ENCODE assay signal across 21 mouse cellular contexts in the genomic region with DNA sequence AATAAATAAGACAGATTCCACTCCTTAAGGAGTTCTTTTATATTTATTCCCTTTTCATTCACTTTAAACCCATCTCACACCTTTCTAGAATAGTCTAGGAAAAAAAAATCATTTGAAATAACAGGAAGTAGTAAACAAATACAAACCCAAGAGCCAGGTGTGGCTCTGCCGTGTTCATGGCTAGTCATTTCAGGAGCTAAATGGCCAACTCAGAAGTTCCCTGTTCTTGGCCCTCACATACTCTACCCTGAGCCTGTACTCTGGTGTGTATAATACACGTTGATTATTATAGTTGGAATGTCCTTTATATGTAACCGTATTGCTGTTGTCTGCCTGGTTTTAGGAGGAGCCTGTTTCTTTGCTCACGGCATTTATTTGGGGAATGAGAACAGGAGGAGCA.
"Had no signal": no experiment of that assay in that cellular context is flagged by ENCODE, and none has a peak within 500 bp of the region (broad histone marks: within the 10 kb centered on the region; RNA-seq: fewer than 3 reads in every experiment).

No protein-coding gene starts in this region.

- H3K9ac ChIP-seq: embryonic facial prominence, embryonic 12.5 days; embryonic facial prominence, embryonic 13.5 days; embryonic facial prominence, embryonic 15.5 days; forebrain, embryonic 12.5 days; forebrain, embryonic 13.5 days; forebrain, embryonic 15.5 days; forebrain, postnatal 0 days had no signal

- DNase-seq: embryo, embryonic 11 days; forebrain, postnatal 0 days; gastrocnemius, adult 2 months; gastrocnemius, postnatal 10 days; gastrocnemius, postnatal 14 days; gastrocnemius, postnatal 25 days; gastrocnemius, postnatal 36 days; heart, adult 18-20 months had no signal

- H3K4me2 ChIP-seq: embryonic facial prominence, embryonic 12.5 days; embryonic facial prominence, embryonic 13.5 days; embryonic facial prominence, embryonic 15.5 days; forebrain, embryonic 12.5 days; forebrain, embryonic 13.5 days; forebrain, embryonic 15.5 days; heart, embryonic 11.5 days had no signal

- H3K4me3 ChIP-seq: embryonic facial prominence, embryonic 10.5 days; embryonic facial prominence, embryonic 12.5 days; embryonic facial prominence, embryonic 13.5 days; embryonic facial prominence, embryonic 15.5 days; erythroblast, embryonic 14.5 days; forebrain, embryonic 10.5 days; forebrain, embryonic 12.5 days; forebrain, embryonic 13.5 days; forebrain, embryonic 15.5 days; gastrocnemius, adult 2 months; heart, embryonic 10.5 days had no signal

- H3K9me3 ChIP-seq: embryonic facial prominence, embryonic 10.5 days; embryonic facial prominence, embryonic 12.5 days; embryonic facial prominence, embryonic 13.5 days; embryonic facial prominence, embryonic 15.5 days; forebrain, embryonic 10.5 days; forebrain, embryonic 12.5 days; forebrain, embryonic 13.5 days; forebrain, embryonic 15.5 days; heart, embryonic 10.5 days had no signal

- H3K27ac ChIP-seq: embryonic facial prominence, embryonic 10.5 days; embryonic facial prominence, embryonic 12.5 days; embryonic facial prominence, embryonic 13.5 days; embryonic facial prominence, embryonic 15.5 days; forebrain, embryonic 12.5 days; forebrain, embryonic 13.5 days; forebrain, embryonic 15.5 days; gastrocnemius, adult 2 months; heart, embryonic 10.5 days had no signal

- H3K27me3 ChIP-seq: embryonic facial prominence, embryonic 12.5 days; embryonic facial prominence, embryonic 13.5 days; embryonic facial prominence, embryonic 15.5 days; forebrain, embryonic 12.5 days; forebrain, embryonic 13.5 days; forebrain, embryonic 15.5 days had no signal

- H3K36me3 ChIP-seq: embryonic facial prominence, embryonic 10.5 days; embryonic facial prominence, embryonic 12.5 days; embryonic facial prominence, embryonic 13.5 days; embryonic facial prominence, embryonic 15.5 days; forebrain, embryonic 10.5 days; forebrain, embryonic 12.5 days; forebrain, embryonic 15.5 days; heart, embryonic 10.5 days had no signal

- ATAC-seq: forebrain, embryonic 13.5 days; forebrain, embryonic 14.5 days; forebrain, embryonic 15.5 days; forebrain, embryonic 16.5 days; forebrain, postnatal 0 days had no signal
